Mouse (Mus musculus): ENCODE results near the gene Ensa. TPM values are rescaled to one million over a fixed set of nuclear protein-coding genes. Genes with fewer than 3 reads are reported as not detected.
"Not testable (repeated sequence)": the region's sequence is repeated elsewhere in the genome, so short reads cannot be mapped to it uniquely, and the experiment has no call there.

Gene Ensa
- total and polyA plus RNA-seq, 3 experiments, result 17.4 to 77.7 (median 71.5) TPM

DNA sequence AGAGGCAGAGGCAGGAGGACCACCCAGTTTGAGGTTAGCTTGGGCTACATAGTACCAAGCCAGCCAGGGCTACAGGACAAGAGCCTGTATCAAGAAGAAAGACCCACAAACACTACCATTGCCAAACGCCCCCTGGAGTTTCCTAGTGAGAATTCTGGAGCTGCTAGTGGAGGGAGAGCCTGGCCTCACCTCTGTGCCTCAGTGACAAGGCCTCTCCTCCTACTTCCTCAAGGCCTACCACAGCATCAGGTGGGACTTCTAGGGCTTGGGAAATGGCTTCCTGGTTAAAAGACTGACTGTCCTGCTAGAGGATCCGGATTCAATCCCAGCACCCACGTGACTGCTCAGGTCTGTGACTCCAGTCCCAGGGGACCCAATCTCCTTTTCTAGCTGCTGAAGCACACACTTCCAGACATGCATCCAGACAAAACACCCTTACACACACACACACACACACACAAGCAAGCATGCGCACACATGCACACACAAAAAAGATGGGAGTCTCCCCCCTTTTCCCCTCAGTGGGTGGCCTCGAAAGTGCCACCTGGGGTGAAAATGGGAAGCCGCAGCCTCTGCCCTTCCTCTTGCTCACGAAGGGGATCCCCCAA is 27.5 kb downstream of the Ensa start:
- Histone ChIP-seq H3K9ac (ENCODE audit: low read depth, low read length) (no peak overlapping the region), H3K36me3 (ENCODE audit: control insufficient read depth, insufficient read depth, low read length) (peaks cover 4% of the 10 kb centered on the region), H3K4me1 (ENCODE audit: control insufficient read depth, insufficient read depth, low read length) (peaks cover 34% of the 10 kb centered on the region), H3K4me3 (no peak overlapping the region), H3K27me3 (ENCODE audit: control insufficient read depth, insufficient read depth, low read length) (no peaks in the 10 kb centered on the region), H3K27ac (peak overlapping the region; percentile 83), H3K79me2 (replicated peaks; ENCODE audit: control insufficient read depth, insufficient read depth, low read length) (no peaks in the 10 kb centered on the region)
- intact Hi-C loops (cut with DNase I), result no loop called here
- peak; percentile 20 for TF ChIP-seq CTCF (IDR thresholded peaks at IDR 0.05)
- TF ChIP-seq POLR2A (IDR thresholded peaks at IDR 0.05; ENCODE audit: insufficient read depth, low read depth, low read length), result no peak
- TF ChIP-seq EP300 (IDR thresholded peaks at IDR 0.05; ENCODE audit: insufficient read depth, low read depth, low read length), result no peak
- WGBS, result 63% methylated on average over 7 of the region's 7 CpGs
- no peak for DNase-seq

- no peaks in the 10 kb centered on the region for H3K79me2 ChIP-seq (replicated peaks; ENCODE audit: control insufficient read depth, insufficient read depth, low read length)
- H3K4me1 ChIP-seq (ENCODE audit: control insufficient read depth, insufficient read depth, low read length), result peaks cover 34% of the 10 kb centered on the region
- no peak overlapping the region for H3K9ac ChIP-seq (ENCODE audit: low read depth, low read length)
- peak overlapping the region; percentile 83 for H3K27ac ChIP-seq
- no peak overlapping the region for H3K4me3 ChIP-seq
- no peaks in the 10 kb centered on the region for H3K27me3 ChIP-seq (ENCODE audit: control insufficient read depth, insufficient read depth, low read length)
- intact Hi-C loops (cut with DNase I), result no loop called here
- no peak for TF ChIP-seq EP300 (IDR thresholded peaks at IDR 0.05; ENCODE audit: insufficient read depth, low read depth, low read length)
- no peak for TF ChIP-seq CTCF (IDR thresholded peaks at IDR 0.05)
- no peak for TF ChIP-seq POLR2A (IDR thresholded peaks at IDR 0.05; ENCODE audit: insufficient read depth, low read depth, low read length)
- no peak for DNase-seq
- WGBS, result 60% methylated on average over 6 of the region's 6 CpGs
- peaks cover 4% of the 10 kb centered on the region for H3K36me3 ChIP-seq (ENCODE audit: control insufficient read depth, insufficient read depth, low read length)
Measured at GRCm38 (mm10) chr3:95652871-95653270, 28.1 kb downstream of the Ensa start.

DNA sequence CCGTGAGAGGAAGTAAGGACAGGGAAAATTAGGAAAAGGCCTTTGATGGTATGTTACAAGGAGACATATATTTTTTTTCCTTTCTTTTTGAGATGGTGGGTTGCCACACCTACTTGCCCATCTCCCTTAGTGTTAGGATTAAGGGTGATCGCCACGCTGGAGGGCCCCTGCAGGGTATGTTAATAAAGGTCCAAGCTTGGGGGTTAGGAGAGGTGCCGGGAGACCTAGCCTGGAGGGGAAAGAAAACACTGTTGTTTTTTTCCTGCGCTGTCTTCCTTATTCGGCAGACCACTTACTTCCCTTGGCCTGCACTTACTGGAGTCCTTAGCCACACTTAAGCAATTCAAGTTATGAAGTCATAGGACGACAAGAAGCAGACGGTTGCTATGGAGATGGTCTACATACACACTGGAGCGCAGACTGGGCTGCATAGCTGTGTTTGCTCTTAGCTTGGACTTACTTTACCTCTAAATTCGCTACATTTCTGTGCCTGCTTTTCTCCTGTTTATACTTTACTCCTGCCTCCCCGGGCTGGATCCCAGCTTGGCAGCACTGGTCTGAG is 28.8 kb downstream of the Ensa start:
- intact Hi-C loops (cut with DNase I), result no loop called here
- peak in 1 of 2 experiments; percentile 61 for DNase-seq
- H3K79me2 ChIP-seq (replicated peaks; ENCODE audit: control insufficient read depth, insufficient read depth, low read length), result no peaks in the 10 kb centered on the region
- peak overlapping the region; percentile 83 for H3K27ac ChIP-seq
- H3K4me1 ChIP-seq (ENCODE audit: control insufficient read depth, insufficient read depth, low read length), result peaks cover 34% of the 10 kb centered on the region
- peak overlapping the region; percentile 15; the same call in 1 of the 2 replicates for H3K9ac ChIP-seq (ENCODE audit: low read depth, low read length)
- WGBS, result 31% methylated on average over 11 of the region's 11 CpGs
- TF ChIP-seq EP300 (IDR thresholded peaks at IDR 0.05; ENCODE audit: insufficient read depth, low read depth, low read length) (no peak), POLR2A (IDR thresholded peaks at IDR 0.05; ENCODE audit: insufficient read depth, low read depth, low read length) (no peak), CTCF (IDR thresholded peaks at IDR 0.05) (no peak)
- peaks cover 4% of the 10 kb centered on the region for H3K36me3 ChIP-seq (ENCODE audit: control insufficient read depth, insufficient read depth, low read length)
- H3K4me3 ChIP-seq, result peak overlapping the region; percentile 4; the same call in 1 of the 2 replicates
- H3K27me3 ChIP-seq (ENCODE audit: control insufficient read depth, insufficient read depth, low read length), result no peaks in the 10 kb centered on the region

GRCm38 (mm10) chr3:95654371-95654770 is 29.6 kb downstream of the Ensa start:
- WGBS, result 67% methylated on average over 3 of the region's 3 CpGs
- H3K9ac ChIP-seq (ENCODE audit: low read depth, low read length); intact Hi-C loops (cut with DNase I); H3K79me2 ChIP-seq (replicated peaks; ENCODE audit: control insufficient read depth, insufficient read depth, low read length); DNase-seq; H3K36me3 ChIP-seq (ENCODE audit: control insufficient read depth, insufficient read depth, low read length); H3K27me3 ChIP-seq (ENCODE audit: control insufficient read depth, insufficient read depth, low read length): not testable (repeated sequence)
- H3K27ac ChIP-seq, result peak overlapping the region; percentile 83
- TF ChIP-seq EP300 (IDR thresholded peaks at IDR 0.05; ENCODE audit: insufficient read depth, low read depth, low read length), result peak; percentile 63; the same call in 1 of the 2 replicates
- peak; percentile 24; the same call in 1 of the 2 replicates for TF ChIP-seq POLR2A (IDR thresholded peaks at IDR 0.05; ENCODE audit: insufficient read depth, low read depth, low read length)
- peaks cover 34% of the 10 kb centered on the region for H3K4me1 ChIP-seq (ENCODE audit: control insufficient read depth, insufficient read depth, low read length)
- peak overlapping the region; percentile 4; the same call in 1 of the 2 replicates for H3K4me3 ChIP-seq

DNA sequence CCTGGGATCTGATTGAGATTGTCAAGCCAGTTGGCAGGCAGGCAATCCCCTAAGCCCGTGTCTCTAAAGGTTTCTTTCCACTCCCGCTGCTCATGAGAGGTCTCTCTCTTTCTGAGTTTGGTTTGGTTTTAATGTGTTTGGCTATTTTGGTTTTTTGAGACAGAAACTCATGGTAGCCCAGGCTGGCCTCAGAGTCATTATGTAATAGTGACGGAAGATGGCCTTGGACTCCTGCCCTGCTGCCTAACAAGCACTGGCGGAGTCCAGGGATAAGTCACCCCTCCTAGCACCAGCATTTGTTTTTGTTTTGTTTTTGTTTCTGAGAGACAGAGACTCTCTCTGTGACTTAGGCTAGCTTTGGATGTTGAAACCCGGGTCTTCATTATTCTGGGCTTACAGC is 30.6 kb downstream of the Ensa start:
- no peak for DNase-seq
- H3K79me2 ChIP-seq (replicated peaks; ENCODE audit: control insufficient read depth, insufficient read depth, low read length), result peaks cover 7% of the 10 kb centered on the region; the same call in 1 of the 2 replicates
- no peak overlapping the region for H3K4me3 ChIP-seq
- no peaks in the 10 kb centered on the region for H3K27me3 ChIP-seq (ENCODE audit: control insufficient read depth, insufficient read depth, low read length)
- intact Hi-C loops (cut with DNase I), result no loop called here
- 44% methylated on average over 5 of the region's 5 CpGs for WGBS
- H3K27ac ChIP-seq, result peak overlapping the region; percentile 83
- TF ChIP-seq POLR2A (IDR thresholded peaks at IDR 0.05; ENCODE audit: insufficient read depth, low read depth, low read length) (no peak; the same call in 1 of the 2 replicates), CTCF (IDR thresholded peaks at IDR 0.05) (no peak), EP300 (IDR thresholded peaks at IDR 0.05; ENCODE audit: insufficient read depth, low read depth, low read length) (no peak)
- H3K9ac ChIP-seq (ENCODE audit: low read depth, low read length), result no peak overlapping the region
- peaks cover 9% of the 10 kb centered on the region for H3K36me3 ChIP-seq (ENCODE audit: control insufficient read depth, insufficient read depth, low read length)
- peaks cover 31% of the 10 kb centered on the region for H3K4me1 ChIP-seq (ENCODE audit: control insufficient read depth, insufficient read depth, low read length)

- peaks cover 24% of the 10 kb centered on the region for H3K4me1 ChIP-seq (ENCODE audit: control insufficient read depth, insufficient read depth, low read length)
- 81% methylated on average over 3 of the region's 3 CpGs for WGBS
- peaks cover 8% of the 10 kb centered on the region for H3K79me2 ChIP-seq (replicated peaks; ENCODE audit: control insufficient read depth, insufficient read depth, low read length)
- intact Hi-C loops (cut with DNase I), result no loop called here
- H3K27ac ChIP-seq, result no peak overlapping the region
- no peak for TF ChIP-seq CTCF (IDR thresholded peaks at IDR 0.05)
- TF ChIP-seq EP300 (IDR thresholded peaks at IDR 0.05; ENCODE audit: insufficient read depth, low read depth, low read length), result no peak
- TF ChIP-seq POLR2A (IDR thresholded peaks at IDR 0.05; ENCODE audit: insufficient read depth, low read depth, low read length), result no peak
- H3K27me3 ChIP-seq (ENCODE audit: control insufficient read depth, insufficient read depth, low read length), result no peaks in the 10 kb centered on the region
- H3K36me3 ChIP-seq (ENCODE audit: control insufficient read depth, insufficient read depth, low read length), result peaks cover 23% of the 10 kb centered on the region
- no peak overlapping the region for H3K4me3 ChIP-seq
- no peak for DNase-seq
- no peak overlapping the region for H3K9ac ChIP-seq (ENCODE audit: low read depth, low read length)
Measured at GRCm38 (mm10) chr3:95657108-95657507, 32.3 kb downstream of the Ensa start.

Data from heart, adult 2 months (tissue).